Mouse (Mus musculus): ENCODE data around the gene Sertad4. TPM values are rescaled to one million over a fixed set of nuclear protein-coding genes. Genes with fewer than 3 reads are reported as not detected.

The Sertad4 gene
- 0.32 TPM for polyA plus RNA-seq (2017; shearing (Covaris generic))

GRCm38 (mm10) chr1:192855474-192856230, at the start of gene Sertad4:
Gene Sertad4 (minus strand): TSS chr1:192855756.

Other genes starting within 250 kb of the Sertad4 start
- 3.8 TPM for gene Hhat, start 84.5 kb downstream of the Sertad4 start, polyA plus RNA-seq (2017; shearing (Covaris generic))
- gene Syt14, start 180.0 kb upstream of the Sertad4 start, polyA plus RNA-seq (2017; shearing (Covaris generic)): not detected

All from effector memory CD4-positive, alpha-beta T cell, adult 7 months (primary cell).